Mouse (Mus musculus): ENCODE measurements around the gene Gramd4.
"Not testable (repeated sequence)": the region's sequence is repeated elsewhere in the genome, so short reads cannot be mapped to it uniquely, and the experiment has no call there.

Gene Gramd4

DNA sequence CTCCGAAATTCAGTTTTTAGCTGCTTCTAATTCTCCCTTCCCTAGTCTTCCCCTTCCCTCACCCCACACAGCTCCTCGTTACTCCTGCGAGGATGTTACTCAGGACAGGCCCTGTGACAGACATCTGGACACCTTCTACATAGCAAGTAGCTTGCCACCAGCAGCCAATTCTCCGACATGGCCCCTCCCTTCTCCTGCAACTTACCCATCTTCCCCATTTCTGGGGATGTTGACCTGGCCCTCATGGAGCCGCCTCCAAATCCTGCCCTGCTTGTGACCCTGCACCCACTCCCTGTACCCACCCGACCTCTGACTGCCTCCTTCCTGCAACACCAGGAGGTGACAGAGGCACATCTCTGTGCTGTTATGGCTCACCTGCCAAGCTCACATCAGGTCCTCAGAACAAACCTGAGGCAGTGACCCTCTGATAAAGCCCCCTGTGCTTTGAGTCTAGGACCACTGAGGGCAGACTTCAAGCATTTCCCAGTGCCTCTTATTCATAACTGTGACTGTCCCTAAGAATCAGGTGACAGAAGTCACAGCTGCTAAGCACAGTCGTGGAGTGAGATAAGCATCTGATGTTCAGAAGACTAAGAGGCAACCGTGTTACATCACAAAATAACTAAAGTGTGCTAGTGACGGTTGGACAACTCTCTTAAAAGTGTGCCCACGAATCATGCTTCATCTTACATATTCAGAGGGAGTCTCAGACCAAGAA, 110.5 kb downstream of the Gramd4 start:
- in situ Hi-C loops (cut with MboI; ENCODE audit: low pct_unique_long_range_greater_than_20kb in 1 of 2, low sequenced_read_pairs in 2 of 2, unreplicated experiment in 1 of 2): no loop called here

DNA sequence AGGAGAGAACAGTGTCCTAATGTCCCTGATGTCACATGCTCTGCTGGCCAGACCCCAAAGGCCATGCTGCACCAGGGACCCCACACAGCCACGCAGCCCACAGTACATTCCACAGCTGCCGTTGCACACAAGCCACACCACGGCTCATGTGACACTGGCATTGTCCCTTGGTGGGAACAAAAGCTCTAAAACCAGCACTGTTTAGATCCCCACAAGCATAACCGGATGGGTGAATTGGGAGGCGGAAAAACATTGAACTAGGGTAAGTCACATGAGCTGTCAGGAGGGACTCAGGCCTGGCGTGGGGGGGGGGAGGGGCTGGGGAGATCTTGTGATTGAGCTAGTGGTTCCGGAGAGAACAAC, 111.0 kb downstream of the Gramd4 start:
- in situ Hi-C loops (cut with MboI; ENCODE audit: low pct_unique_long_range_greater_than_20kb in 1 of 2, low sequenced_read_pairs in 2 of 2, unreplicated experiment in 1 of 2): no loop called here

DNA sequence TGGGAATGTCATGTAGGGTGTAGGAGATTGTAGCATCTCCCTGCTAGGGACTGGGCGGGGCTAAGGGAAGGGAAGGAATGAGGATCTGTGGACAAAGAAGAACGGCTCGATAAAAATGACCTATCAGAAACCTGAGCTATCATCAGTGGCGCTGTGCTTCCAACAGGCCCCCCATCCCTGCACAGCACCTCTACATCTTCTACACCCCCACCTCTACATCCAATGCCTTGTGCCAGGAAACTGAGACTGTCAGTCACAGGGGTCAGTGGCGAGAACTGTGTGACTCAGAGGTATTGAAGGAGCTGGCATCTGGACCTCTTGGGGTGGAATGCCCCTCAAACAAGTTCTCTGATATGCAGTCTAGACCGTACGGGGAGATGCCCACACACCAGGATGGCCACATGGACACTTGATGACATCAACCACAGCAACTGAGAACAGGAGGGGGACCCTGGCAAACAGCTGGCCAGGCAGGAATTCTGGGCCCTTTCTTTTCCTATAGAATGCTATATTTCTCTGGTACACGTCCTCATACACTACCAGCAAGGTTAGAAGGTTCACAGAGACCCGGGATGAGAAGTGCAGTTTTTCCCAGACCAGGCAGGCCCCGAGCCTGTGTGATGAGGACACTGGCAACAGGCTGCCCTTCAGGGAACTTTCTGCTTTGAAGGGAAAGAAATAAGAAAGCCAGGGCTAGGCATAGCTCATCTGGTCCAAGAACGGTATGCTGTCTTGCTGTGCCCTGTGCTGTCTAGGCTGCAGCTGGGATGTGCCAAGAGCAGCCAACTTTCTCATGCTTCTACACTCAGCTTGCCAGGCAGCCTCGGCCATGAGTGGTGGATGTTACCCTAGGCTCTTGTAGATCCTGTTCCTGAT, 111.7 kb downstream of the Gramd4 start:
- in situ Hi-C loops (cut with MboI; ENCODE audit: low pct_unique_long_range_greater_than_20kb in 1 of 2, low sequenced_read_pairs in 2 of 2, unreplicated experiment in 1 of 2): no loop called here

DNA sequence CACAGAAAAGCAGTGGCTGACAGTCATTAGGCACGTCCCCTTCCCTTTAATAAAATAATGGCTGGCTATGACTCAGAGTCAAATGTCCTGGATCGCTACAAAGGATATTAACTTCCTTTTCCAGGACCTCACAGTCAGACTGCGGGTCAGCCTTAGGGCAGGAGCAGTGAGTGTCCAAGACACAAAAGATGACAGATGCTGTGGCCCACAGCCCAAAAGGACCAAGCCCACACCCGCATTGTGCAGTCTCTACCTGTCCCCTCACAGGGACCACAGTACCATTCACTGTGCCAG, 112.3 kb downstream of the Gramd4 start:
- in situ Hi-C loops (cut with MboI; ENCODE audit: low pct_unique_long_range_greater_than_20kb in 1 of 2, low sequenced_read_pairs in 2 of 2, unreplicated experiment in 1 of 2): no loop called here

DNA sequence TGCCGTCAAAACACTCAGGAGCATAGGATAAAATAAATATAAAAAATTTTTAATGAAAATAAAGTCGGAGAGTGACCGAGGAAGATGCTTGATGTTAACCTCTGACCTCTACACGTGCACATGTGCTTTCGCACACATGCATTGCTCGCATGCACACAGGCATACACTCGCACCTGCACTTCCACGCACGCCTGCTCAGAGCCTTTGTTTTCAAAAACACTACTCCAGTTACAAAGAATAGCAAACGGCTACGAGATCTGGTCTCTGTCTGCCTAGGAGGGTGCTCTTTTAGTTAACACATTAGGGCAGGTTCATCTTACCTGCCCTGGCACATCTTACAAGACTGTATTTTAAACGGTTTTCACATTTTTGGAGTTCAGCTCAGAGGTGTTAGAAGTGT, 113.8 kb downstream of the Gramd4 start:
- in situ Hi-C loops (cut with MboI; ENCODE audit: low pct_unique_long_range_greater_than_20kb in 1 of 2, low sequenced_read_pairs in 2 of 2, unreplicated experiment in 1 of 2): no loop called here

DNA sequence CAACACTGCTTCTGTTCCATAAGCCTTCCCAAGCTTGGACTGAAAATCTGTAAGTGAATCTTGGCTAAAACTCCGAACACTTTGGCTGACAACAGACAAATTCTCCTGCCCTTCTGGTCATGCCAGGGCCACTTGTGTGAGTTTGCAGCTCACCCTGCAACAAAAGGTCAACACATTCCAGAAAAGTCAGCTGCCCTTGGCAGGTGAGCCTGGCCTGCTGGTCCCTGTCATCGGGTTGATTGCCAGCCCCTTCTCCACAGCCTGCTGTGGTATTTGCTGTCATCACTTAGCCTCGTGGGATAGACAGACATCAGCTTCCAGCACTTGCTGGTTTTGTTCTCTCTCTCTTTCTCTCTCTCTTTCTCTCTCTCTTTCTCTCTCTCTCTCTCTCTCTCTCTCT, 114.6 kb downstream of the Gramd4 start:
- in situ Hi-C loops (cut with MboI; ENCODE audit: low pct_unique_long_range_greater_than_20kb in 1 of 2, low sequenced_read_pairs in 2 of 2, unreplicated experiment in 1 of 2): no loop called here

DNA sequence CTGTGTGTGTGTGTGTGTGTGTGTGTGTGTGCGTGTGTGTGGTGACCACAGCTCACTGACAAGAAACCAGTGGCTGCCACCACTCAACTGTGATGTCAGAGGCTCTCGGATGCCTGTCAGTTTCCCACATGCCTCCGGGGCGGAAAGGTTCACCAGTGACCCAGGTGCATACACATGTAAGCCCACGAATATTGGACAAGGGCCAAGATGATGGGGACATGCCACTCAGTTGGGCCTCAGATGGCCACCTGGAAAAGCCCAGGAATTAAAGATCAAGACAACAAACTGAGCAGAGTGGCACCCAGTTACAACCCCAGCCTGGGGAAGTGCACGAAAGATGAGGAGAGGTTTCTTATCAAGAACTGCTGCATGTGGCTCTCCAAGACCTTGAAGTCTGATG, 115.0 kb downstream of the Gramd4 start:
- in situ Hi-C loops (cut with MboI; ENCODE audit: low pct_unique_long_range_greater_than_20kb in 1 of 2, low sequenced_read_pairs in 2 of 2, unreplicated experiment in 1 of 2): no loop called here

DNA sequence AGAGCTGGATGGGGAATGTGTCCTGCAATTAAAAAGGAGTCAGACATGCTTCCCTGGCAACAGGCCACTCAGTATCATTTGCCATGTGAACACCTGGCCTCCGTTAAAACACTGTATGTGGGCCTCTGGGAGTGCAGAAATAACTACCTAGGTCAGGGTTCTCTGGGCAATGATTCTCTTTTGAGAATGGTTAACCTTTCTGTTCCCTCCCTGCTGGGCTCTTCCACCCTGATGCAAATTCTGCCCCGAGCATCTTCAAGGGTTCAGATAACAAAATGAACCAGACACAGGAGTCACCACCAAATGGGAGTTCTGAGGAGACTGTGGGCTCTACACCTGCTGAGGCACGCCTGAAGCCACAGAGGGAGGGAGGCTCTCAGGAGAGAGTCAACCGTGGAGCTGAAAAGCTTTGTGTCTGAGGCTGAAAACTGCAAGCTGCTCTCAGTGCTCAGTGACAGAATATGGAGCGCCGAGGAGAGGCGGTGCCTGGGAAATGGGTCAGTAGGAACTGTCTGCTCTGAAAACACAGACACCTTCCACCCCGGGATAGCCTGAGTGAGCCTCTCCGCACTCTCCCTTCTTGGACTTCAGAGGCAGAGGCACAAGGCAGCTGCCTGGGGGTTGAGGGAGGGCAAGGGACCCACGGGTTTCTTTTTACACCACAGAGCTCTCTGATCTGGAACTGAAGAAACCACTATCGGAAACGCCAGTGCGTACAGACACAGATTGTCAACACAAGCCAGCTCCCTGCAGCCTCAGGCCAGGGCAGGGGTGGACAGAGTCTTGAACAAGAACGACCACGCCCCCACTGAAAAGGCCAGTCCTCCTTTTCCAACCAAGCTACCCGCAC, 115.9 kb downstream of the Gramd4 start:
- in situ Hi-C loops (cut with MboI; ENCODE audit: low pct_unique_long_range_greater_than_20kb in 1 of 2, low sequenced_read_pairs in 2 of 2, unreplicated experiment in 1 of 2): no loop called here

DNA sequence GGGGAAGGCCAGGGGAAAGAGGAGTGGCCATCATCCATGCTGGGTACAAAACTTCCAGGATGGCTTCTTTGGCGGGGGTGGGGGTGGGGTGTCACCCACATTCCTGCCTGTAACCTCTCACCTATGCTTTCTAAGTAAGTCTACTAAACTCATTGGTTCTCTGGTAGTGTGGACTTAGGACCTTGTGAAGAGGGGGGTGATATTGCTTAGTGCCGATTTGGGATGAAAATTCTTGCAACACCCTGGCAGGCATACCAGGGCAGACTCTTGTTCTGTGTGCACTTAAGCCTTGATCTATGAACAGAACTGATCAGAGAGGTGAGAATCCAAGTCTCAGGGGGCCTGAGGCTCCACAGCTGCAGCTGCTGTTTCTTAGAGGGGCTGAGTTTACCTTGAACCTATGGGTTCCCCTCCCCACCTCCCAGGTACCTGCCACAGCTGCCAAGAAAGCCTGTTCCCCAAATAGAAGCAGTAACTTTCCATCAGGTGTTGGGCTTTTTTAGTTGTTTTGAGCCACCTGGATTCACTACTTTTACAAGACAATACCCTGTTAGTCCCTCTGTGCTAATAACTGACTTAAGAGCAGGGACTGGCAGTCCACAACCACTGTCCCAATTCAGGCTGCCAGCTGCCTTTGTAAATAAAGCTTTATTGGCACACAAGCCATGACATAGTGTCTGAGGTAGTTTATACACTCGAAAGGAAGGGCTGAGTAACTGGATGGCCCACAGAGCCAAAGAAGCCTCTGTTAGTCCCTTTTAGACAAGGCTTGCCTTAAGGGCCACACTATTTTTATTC, 118.0 kb downstream of the Gramd4 start:
- in situ Hi-C loops (cut with MboI; ENCODE audit: low pct_unique_long_range_greater_than_20kb in 1 of 2, low sequenced_read_pairs in 2 of 2, unreplicated experiment in 1 of 2): no loop called here

DNA sequence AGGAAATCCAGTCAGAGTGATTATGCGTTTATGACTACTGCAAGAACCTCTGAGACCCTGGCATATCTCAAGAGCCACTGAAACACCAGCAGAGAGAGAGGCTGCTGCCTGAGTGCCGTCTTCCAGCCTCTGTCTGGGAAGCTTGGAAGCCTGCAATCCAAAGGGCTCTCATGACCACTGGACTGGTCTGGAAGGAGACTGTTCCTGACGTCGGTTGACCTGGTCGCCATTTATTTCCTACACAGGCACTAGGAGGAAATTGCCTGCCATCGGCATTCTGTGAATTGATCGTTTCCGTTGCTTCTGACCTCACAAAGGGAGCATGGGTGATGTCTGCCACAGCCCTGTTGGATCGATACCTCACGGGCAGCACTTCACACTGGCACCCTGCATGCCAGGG, 118.7 kb downstream of the Gramd4 start:
- in situ Hi-C loops (cut with MboI; ENCODE audit: low pct_unique_long_range_greater_than_20kb in 1 of 2, low sequenced_read_pairs in 2 of 2, unreplicated experiment in 1 of 2): no loop called here

DNA sequence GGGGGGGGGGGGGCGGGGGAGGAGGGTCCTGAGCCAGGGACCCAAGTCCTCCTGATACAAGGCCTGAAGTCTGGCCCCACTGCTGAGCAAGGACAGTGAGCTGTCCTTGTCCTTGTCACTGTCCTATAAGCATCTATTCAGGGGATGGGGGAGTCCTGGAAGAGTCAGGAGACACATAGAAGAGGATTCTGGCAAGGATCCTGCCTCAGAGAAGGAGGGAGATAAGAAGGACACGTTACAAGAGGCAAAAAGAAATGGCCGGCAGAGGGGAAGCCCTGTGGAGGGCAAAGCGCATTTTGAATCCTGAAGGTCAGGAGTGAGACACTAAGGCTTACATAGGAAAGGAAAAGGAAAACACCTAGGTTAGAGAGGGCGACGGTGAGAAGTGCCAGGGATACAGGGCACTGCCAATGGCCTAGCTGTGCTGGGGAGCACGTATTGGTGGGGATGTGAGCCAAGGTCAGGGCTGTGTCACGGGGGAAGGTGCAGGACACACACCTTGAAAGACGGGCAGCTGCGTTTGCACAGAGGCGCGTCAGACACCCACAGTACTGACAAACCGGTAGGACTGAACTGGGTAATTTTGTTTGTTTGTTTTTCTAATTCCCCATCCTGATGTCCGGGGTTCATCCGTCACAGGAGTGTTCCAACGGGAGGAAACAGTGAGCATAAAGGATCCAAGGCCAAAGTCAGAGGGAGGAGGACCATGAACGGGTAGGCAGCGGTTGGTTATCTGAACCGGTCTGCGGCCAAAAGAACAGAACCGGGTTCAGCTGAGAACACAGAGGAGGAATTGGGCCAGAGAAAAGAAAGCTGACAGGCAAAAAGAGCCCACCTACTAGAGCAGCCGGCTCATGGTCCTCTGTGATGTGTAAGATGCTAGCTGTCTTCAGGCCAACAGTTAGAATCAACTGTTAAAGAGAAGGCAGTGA, 119.5 kb downstream of the Gramd4 start:
- in situ Hi-C loops (cut with MboI; ENCODE audit: low pct_unique_long_range_greater_than_20kb in 1 of 2, low sequenced_read_pairs in 2 of 2, unreplicated experiment in 1 of 2): no loop called here

DNA sequence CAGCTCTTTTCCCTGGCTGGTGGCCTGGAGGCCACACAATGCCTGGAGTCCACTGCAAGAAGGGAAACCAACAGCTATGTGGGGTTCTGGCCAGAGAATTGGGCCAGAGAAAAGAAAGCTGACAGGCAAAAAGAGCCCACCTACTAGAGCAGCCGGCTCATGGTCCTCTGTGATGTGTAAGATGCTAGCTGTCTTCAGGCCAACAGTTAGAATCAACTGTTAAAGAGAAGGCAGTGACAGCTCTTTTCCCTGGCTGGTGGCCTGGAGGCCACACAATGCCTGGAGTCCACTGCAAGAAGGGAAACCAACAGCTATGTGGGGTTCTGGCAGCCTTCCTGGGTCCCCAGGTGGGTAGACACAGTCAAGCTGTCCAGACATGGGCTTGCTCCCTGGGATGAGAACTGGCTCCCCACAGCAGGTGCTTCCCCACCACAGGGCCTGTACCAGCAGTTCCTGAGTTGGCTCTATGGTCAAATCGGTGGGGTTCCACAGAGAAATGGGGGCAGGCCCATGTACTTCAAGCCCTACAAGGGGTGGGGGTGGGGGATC, 120.3 kb downstream of the Gramd4 start:
- in situ Hi-C loops (cut with MboI; ENCODE audit: low pct_unique_long_range_greater_than_20kb in 1 of 2, low sequenced_read_pairs in 2 of 2, unreplicated experiment in 1 of 2): not testable (repeated sequence)

DNA sequence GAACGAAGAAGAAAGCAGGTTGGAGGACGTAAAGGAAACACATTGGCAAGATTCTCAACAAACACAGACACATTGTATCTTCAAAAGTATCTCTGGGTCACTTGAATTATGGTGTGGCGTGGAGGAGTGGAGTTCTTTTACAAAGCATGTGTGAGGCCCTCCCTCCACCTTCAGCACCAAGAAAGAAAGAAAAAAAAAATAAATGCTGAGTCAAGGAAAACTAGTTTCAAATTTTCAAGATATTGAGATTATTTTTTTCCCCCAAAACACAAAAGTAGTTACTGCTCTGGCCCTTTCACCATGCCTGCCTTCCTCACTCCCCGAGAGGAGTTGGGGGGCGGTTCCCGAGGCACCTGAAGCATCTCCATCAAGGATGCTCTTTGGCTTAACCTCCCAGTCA, 121.1 kb downstream of the Gramd4 start:
- in situ Hi-C loops (cut with MboI; ENCODE audit: low pct_unique_long_range_greater_than_20kb in 1 of 2, low sequenced_read_pairs in 2 of 2, unreplicated experiment in 1 of 2): no loop called here

DNA sequence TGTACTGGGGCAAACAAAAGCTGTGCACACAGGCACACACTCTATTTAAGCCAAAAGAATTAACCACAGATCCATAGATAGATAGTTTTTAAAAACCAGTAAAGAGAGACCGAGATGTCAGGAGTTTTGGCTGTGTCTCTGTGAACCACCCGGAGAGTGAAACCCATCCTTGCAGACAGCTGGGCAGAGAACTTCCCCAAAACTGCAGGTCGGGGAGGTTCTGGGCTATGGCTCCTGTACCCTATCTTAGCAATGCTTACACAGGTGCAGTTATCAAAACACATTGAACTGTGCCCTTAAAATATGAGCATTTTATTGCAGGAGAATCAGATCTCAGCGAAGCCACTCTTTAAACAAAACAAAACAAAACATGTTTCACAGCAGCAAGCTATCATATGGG, 122.9 kb downstream of the Gramd4 start:
- in situ Hi-C loops (cut with MboI; ENCODE audit: low pct_unique_long_range_greater_than_20kb in 1 of 2, low sequenced_read_pairs in 2 of 2, unreplicated experiment in 1 of 2): no loop called here

DNA sequence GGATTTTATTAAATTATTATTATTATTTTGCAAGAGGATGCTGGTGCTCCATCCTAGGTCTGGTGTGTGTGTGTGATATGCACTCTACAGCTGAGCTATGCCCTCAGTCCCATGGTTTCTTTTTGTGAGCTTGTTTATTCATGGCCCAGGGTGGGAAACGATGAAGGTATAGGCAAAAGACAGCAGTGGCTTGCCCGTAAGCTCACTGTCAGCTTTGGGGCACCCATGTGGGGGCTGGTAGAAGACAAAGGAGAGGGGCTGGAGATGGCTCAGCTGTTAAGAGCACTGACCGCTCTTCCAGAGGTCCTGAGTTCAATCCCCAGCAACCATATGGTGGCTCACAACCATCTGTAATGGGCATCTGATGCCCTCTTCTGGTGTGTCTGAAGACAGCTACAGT, 123.8 kb downstream of the Gramd4 start:
- in situ Hi-C loops (cut with MboI; ENCODE audit: low pct_unique_long_range_greater_than_20kb in 1 of 2, low sequenced_read_pairs in 2 of 2, unreplicated experiment in 1 of 2): not testable (repeated sequence)

DNA sequence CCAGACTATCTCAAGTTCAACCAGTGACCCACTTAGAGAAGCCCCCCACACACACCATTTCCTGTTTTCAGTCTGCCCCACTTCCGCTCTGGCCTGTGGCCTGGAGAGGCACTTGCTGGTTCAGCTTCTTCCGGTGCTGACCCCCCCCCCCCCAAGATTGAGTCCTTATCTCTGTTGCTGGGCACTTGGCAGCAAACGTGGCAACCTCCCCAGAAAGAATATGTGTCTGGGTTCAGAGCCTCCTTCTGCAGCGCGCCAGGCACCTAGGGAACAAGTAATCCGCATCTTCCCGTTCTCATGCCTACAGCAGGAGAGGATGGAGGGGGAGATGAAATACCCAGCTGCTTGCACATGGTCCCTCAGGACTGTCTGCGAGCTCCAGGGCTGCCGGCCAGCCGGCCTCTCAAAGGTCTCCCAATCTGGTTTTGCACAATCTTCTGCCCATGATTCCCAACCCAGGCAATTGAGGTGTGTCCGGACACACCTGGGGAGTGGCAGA, 124.5 kb downstream of the Gramd4 start:
- in situ Hi-C loops (cut with MboI; ENCODE audit: low pct_unique_long_range_greater_than_20kb in 1 of 2, low sequenced_read_pairs in 2 of 2, unreplicated experiment in 1 of 2): no loop called here

DNA sequence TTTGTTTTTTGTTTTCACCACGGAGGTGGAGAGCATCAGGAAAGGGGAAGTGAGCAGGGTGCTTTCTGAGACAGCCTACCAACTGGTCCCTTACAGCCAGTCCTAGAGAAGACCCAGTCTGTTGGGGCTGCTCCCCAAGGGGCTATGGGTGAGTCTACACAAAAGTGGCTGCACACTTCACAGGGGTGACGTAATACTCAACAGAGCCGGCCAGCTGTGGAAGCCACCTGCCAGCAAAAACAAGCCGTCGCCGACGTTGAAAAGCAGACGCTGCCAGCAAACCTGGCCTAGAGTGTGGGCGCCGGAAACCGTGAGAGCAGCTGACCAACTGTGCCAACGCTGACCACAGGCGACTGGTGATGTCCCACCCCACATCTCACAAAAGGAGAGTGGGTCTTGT, 125.2 kb downstream of the Gramd4 start:
- in situ Hi-C loops (cut with MboI; ENCODE audit: low pct_unique_long_range_greater_than_20kb in 1 of 2, low sequenced_read_pairs in 2 of 2, unreplicated experiment in 1 of 2): no loop called here
